Mouse (Mus musculus) heart, embryonic 13.5 days (tissue): Measurements from ENCODE around the gene Endog. TPM values are rescaled to one million over a fixed set of nuclear protein-coding genes. Genes with fewer than 3 reads are reported as not detected.
A peak's percentile ranks its signal among the peaks of the same experiment; 100 is the strongest.

Experiments
- ATAC-seq: fragments of 200-750 bp; cut with Nextera tagmentation; 2 replicates; pipeline ENCODE4 v1.8.0; 2017; ENCODE audit warnings: moderate TSS enrichment; ENCODE audit not compliant: insufficient number of reproducible peaks, low FRiP score, low TSS enrichment; ENCODE audit errors: extremely low read depth
- H3K27ac ChIP-seq: fragments of 300-500 bp; sonication (generic); replicated peaks from 2 replicates; pipeline ENCODE4 v1.5.1; 2015; ENCODE audit warnings: moderate library complexity, mild to moderate bottlenecking, inconsistent platforms
- H3K27me3 ChIP-seq: fragments of 300-500 bp; sonication (generic); replicated peaks from 2 replicates; pipeline ENCODE4 v1.6.1; 2015; ENCODE audit warnings: mild to moderate bottlenecking, inconsistent platforms
- H3K36me3 ChIP-seq: fragments of 300-500 bp; sonication (generic); 2 replicates; pipeline ENCODE4 v1.6.1; 2015; ENCODE audit warnings: mild to moderate bottlenecking, inconsistent platforms
- H3K4me1 ChIP-seq: fragments of 300-500 bp; sonication (generic); 2 replicates; pipeline ENCODE4 v1.6.1; 2015; ENCODE audit warnings: inconsistent platforms
- H3K4me2 ChIP-seq: fragments of 300-500 bp; sonication (generic); 2 replicates; pipeline ENCODE4 v1.6.1; 2015; ENCODE audit warnings: inconsistent platforms, mild to moderate bottlenecking, moderate library complexity
- H3K4me3 ChIP-seq: fragments of 300-500 bp; sonication (generic); 2 replicates; pipeline ENCODE4 v1.5.1; 2015; ENCODE audit warnings: moderate library complexity, mild to moderate bottlenecking, inconsistent platforms
- H3K9ac ChIP-seq: fragments of 300-500 bp; sonication (generic); 2 replicates; pipeline ENCODE4 v1.6.1; 2015; ENCODE audit warnings: inconsistent platforms, mild to moderate bottlenecking, moderate library complexity
- H3K9me3 ChIP-seq: fragments of 300-500 bp; sonication (generic); 2 replicates; pipeline ENCODE4 v1.6.1; 2016; ENCODE audit warnings: inconsistent platforms
- WGBS: fragments of 180-500 bp; shearing (Covaris S2); methylation state at CpG from one replicate; pipeline ENCODE4 v1.1.7; 2015; ENCODE audit warnings: mixed read lengths; 5-methylcytosine and 5-hydroxymethylcytosine counted together
- polyA plus RNA-seq: library from polyadenylated mRNA; unstranded; fragments of >200 nt; fragmentation: Nextera tagmentation; extraction: Ambion mirVana; gene quantifications from 2 replicates; pipeline ENCODE4 v1.2.1, GENCODE M21; 2015

Endog gene
- polyA plus RNA-seq, 1 experiment from 2014 or later = 30.6 TPM

- H3K9me3 ChIP-seq = no peaks in the 10 kb centered on the region
- ATAC-seq = no peak
- H3K4me1 ChIP-seq = peaks cover 9% of the 10 kb centered on the region; the same call in 1 of the 2 replicates
- H3K27ac ChIP-seq = no peak overlapping the region
- 79% methylated on average over 3 of the region's 3 CpGs for WGBS
- no peak overlapping the region for H3K9ac ChIP-seq
- H3K4me2 ChIP-seq = no peak overlapping the region
- no peaks in the 10 kb centered on the region for H3K27me3 ChIP-seq
- H3K4me3 ChIP-seq = no peak overlapping the region
- H3K36me3 ChIP-seq = peaks cover 13% of the 10 kb centered on the region
Observed at GRCm38 (mm10) chr2:30194656-30195055, 23.4 kb downstream of the Endog start.

- no peak for ATAC-seq
Observed at GRCm38 (mm10) chr2:30198021-30198420, 26.7 kb downstream of the Endog start.

DNA sequence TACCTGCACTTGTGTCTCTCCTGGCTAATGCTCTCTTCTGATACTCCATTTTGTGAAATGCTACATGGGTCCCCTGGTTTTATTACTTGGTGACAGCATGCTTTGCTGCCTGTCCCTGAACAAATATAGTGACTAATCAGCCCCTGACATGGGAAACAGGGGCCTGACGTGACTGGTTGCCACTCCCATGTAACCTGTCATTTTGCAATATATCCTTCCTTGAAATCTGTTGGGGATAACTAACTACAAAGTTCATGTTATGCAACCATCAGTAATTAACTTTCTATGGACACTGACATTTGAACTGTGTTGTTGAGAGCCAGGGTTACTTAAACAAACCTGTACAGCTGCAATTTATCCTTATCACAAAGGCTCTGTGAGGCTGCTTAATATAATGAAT is 28.7 kb downstream of the Endog start:
- Histone ChIP-seq H3K4me3 (no peak overlapping the region), H3K4me1 (peaks cover 32% of the 10 kb centered on the region), H3K4me2 (no peak overlapping the region), H3K9ac (0 out of 2 replicates have a peak overlapping the region, but pooled peaks have one; percentile 16), H3K9me3 (no peaks in the 10 kb centered on the region), H3K36me3 (no peaks in the 10 kb centered on the region), H3K27ac (peak overlapping the region; percentile 61; the same call in 1 of the 2 replicates), H3K27me3 (no peaks in the 10 kb centered on the region)
- WGBS = 38% methylated on average over 1 of the region's 1 CpGs
- ATAC-seq = no peak

More at GRCm38 (mm10) chr2:30198021-30198420, 26.7 kb downstream of the Endog start:
- no peak overlapping the region; the same call in 1 of the 2 replicates for H3K9ac ChIP-seq
- 50% methylated on average over 4 of the region's 4 CpGs for WGBS
- no peaks in the 10 kb centered on the region for H3K27me3 ChIP-seq
- no peak overlapping the region for H3K4me2 ChIP-seq
- no peak overlapping the region for H3K27ac ChIP-seq
- peaks cover 22% of the 10 kb centered on the region for H3K4me1 ChIP-seq
- H3K9me3 ChIP-seq = no peaks in the 10 kb centered on the region
- H3K36me3 ChIP-seq = no peaks in the 10 kb centered on the region
- no peak overlapping the region for H3K4me3 ChIP-seq

DNA sequence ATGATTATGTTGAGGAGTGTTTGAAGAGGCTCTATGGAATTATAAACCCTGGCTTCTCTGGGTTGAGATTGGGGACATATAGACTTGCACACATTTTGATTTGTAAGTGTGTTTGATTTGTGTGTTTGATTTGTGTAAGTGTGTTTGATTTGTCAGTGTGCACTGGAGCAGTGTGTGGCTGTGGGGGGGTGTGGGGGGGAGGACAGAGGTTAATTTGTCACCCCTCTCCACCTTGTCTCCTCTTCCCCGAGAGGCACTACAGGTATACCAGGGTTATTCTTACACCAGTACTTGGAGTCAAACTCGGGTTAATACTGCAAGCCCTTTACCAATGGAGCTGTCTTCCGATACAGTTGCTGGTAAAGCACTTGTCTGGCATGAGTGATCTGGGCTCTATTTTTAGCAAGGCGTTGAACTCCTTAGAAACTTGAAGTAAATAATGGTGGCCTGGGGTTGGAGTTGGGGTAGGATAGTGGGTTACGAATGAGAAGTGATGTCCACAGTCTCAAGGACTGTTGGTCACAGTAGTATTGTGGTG is 29.2 kb downstream of the Endog start:
- Histone ChIP-seq H3K27me3 (no peaks in the 10 kb centered on the region), H3K4me1 (peaks cover 32% of the 10 kb centered on the region), H3K9me3 (no peaks in the 10 kb centered on the region), H3K4me2 (0 out of 2 replicates have a peak overlapping the region, but pooled peaks have one; percentile 8), H3K9ac (0 out of 2 replicates have a peak overlapping the region, but pooled peaks have one; percentile 16), H3K36me3 (no peaks in the 10 kb centered on the region), H3K27ac (peak overlapping the region; percentile 61), H3K4me3 (no peak overlapping the region)
- no peak for ATAC-seq
- 31% methylated on average over 5 of the region's 5 CpGs for WGBS

DNA sequence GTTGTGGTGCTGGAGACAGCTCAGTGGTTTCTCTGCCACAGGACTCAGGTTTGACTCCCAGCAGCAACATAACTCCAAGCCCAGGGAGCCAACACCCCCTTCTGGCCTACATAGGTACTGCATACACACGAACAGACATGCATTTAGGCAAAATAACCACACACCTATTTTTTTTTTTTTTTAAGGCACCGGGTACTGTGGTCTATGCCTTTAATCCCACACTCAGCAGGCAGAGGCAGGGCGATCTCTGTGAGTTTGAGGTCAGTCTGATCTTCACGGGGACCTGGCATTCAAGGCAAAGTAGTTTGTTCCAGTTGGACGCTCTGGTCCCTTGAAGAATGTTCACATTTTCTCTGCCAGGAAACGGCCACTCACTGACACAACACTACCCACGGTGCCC is 32.1 kb downstream of the Endog start:
- Histone ChIP-seq H3K9me3 (no peaks in the 10 kb centered on the region), H3K9ac (no peak overlapping the region), H3K4me3 (no peak overlapping the region), H3K27me3 (no peaks in the 10 kb centered on the region), H3K4me1 (peaks cover 32% of the 10 kb centered on the region), H3K27ac (no peak overlapping the region), H3K4me2 (no peak overlapping the region), H3K36me3 (no peaks in the 10 kb centered on the region)
- ATAC-seq = no peak
- 72% methylated on average over 7 of the region's 7 CpGs for WGBS

GRCm38 (mm10) chr2:30205255-30205628 is 33.9 kb downstream of the Endog start:
- 2% methylated on average over 13 of the region's 13 CpGs for WGBS
- Histone ChIP-seq H3K9me3 (no peaks in the 10 kb centered on the region), H3K36me3 (no peaks in the 10 kb centered on the region), H3K27ac (peak overlapping the region; percentile 82), H3K4me2 (peak overlapping the region; percentile 94), H3K27me3 (no peaks in the 10 kb centered on the region), H3K9ac (peak overlapping the region; percentile 88), H3K4me3 (peak overlapping the region; percentile 81), H3K4me1 (peaks cover 24% of the 10 kb centered on the region)
- ATAC-seq = 0 out of 2 replicates have a peak, but pooled peaks have one; percentile 12

- no peaks in the 10 kb centered on the region for H3K9me3 ChIP-seq
- WGBS = under 1% methylated on average over 44 of the region's 44 CpGs
- no peaks in the 10 kb centered on the region for H3K27me3 ChIP-seq
- peaks cover 19% of the 10 kb centered on the region for H3K4me1 ChIP-seq
- ATAC-seq = peak; percentile 85
- H3K4me3 ChIP-seq = peak within 1 kb of the TSS; percentile 81
- no peaks in the 10 kb centered on the region for H3K36me3 ChIP-seq
- peak within 1 kb of the TSS; percentile 88 for H3K9ac ChIP-seq
- peak within 1 kb of the TSS; percentile 82 for H3K27ac ChIP-seq
- H3K4me2 ChIP-seq = peak within 1 kb of the TSS; percentile 94
Observed at GRCm38 (mm10) chr2:30205629-30206357, 34.5 kb downstream of the Endog start, which contains the start of gene Kyat1. Gene Kyat1, minus strand, starts transcription at chr2:30205847.

DNA sequence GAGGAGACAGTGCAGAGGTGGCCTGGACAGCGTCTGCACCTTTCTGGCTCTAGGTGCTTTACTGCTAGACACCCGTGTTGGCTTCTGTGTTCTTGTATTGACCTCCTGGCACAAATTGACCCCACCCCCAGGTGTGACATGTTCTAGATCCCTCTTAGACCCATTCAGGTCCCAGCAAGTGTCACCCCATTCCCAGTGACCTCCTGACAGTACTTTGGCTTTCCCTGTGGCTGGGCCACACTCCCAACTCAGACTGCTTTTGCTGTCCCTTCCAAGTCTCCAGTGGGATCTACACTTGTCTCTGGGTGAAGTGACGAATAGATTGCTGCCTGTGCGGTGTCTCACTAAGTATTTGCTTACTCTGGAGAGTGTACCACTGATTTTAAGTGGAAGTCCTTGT is 36.1 kb downstream of the Endog start:
- no peak overlapping the region for H3K27ac ChIP-seq
- no peaks in the 10 kb centered on the region for H3K9me3 ChIP-seq
- H3K9ac ChIP-seq = no peak overlapping the region
- H3K4me1 ChIP-seq = peaks cover 17% of the 10 kb centered on the region
- H3K4me3 ChIP-seq = no peak overlapping the region
- H3K27me3 ChIP-seq = no peaks in the 10 kb centered on the region
- ATAC-seq = no peak
- no peaks in the 10 kb centered on the region for H3K36me3 ChIP-seq
- WGBS = 76% methylated on average over 4 of the region's 4 CpGs
- no peak overlapping the region for H3K4me2 ChIP-seq

DNA sequence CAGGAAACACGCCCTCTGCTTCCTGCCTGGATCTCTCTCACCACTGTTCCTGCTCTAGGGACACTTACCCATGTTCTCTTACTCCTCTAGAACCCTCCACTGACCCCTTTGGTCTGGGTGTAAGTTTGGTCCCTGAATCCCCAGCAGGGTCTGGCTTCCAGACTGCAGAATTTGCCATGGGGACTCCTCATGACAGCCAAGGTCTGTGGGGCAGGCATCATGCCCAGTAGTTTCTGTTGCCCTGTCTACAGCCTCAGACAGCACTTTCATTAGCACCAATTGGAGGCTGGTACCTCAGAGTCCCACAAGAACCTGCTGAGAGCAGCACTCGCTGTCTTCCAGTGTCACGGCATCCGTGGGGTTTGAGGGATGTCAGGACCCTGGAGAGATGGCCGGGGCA is 36.6 kb downstream of the Endog start:
- Histone ChIP-seq H3K4me2 (no peak overlapping the region), H3K4me1 (peaks cover 17% of the 10 kb centered on the region), H3K36me3 (no peaks in the 10 kb centered on the region), H3K9ac (no peak overlapping the region), H3K4me3 (no peak overlapping the region), H3K27ac (no peak overlapping the region), H3K9me3 (no peaks in the 10 kb centered on the region), H3K27me3 (no peaks in the 10 kb centered on the region)
- 63% methylated on average over 5 of the region's 5 CpGs for WGBS
- no peak for ATAC-seq

- Histone ChIP-seq H3K9me3 (no peaks in the 10 kb centered on the region), H3K4me2 (no peak overlapping the region), H3K27ac (no peak overlapping the region), H3K4me3 (no peak overlapping the region), H3K36me3 (no peaks in the 10 kb centered on the region), H3K9ac (no peak overlapping the region), H3K27me3 (no peaks in the 10 kb centered on the region), H3K4me1 (peaks cover 1% of the 10 kb centered on the region)
- 65% methylated on average over 6 of the region's 6 CpGs for WGBS
- ATAC-seq = no peak
Observed at GRCm38 (mm10) chr2:30211408-30212168, 40.3 kb downstream of the Endog start.

DNA sequence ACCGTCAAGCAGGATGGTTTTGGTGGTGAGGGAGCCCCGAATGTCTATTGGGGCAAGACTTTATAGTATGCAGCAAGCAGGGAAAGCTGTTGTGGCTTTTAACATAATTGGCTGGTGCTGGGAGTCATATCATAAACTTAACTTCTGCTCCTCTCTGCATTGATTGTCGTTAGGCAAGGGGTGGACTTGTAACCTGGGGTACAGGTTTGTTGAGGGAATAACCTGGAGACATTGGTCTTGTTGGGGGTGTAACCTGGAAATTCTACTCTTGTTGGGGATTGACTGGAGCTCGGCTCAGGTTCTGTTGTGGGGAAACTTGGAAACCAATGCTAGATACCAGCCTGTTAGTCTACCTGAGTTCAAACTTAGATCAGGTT is 40.9 kb downstream of the Endog start:
- Histone ChIP-seq H3K27me3 (no peaks in the 10 kb centered on the region), H3K9ac (no peak overlapping the region), H3K4me2 (no peak overlapping the region), H3K4me1 (no peaks in the 10 kb centered on the region), H3K36me3 (no peaks in the 10 kb centered on the region), H3K9me3 (no peaks in the 10 kb centered on the region), H3K4me3 (no peak overlapping the region), H3K27ac (no peak overlapping the region)
- 66% methylated on average over 4 of the region's 4 CpGs for WGBS
- no peak for ATAC-seq
